Mouse (Mus musculus) Muller cell, postnatal 12 days (primary cell): ENCODE results near the gene Kctd4.
"Not testable (repeated sequence)": the region's sequence is repeated elsewhere in the genome, so short reads cannot be mapped to it uniquely, and the experiment has no call there.

Source experiments
- DNase-seq: peaks from one replicate; pipeline ENCODE4 v3.0.0-alpha.2; 2015; ENCODE audit errors: inconsistent ontology term

Gene Kctd4

GRCm38 (mm10) chr14:75954766-75955165, at the start of gene Kctd4:
Kctd4 (plus strand) TSS chr14:75955009.
- no peak for DNase-seq

- DNase-seq = no peak
Measured at GRCm38 (mm10) chr14:75906931-75907330, 47.9 kb upstream of the Kctd4 start.

GRCm38 (mm10) chr14:75911968-75912367, 42.8 kb upstream of the Kctd4 start:
- no peak for DNase-seq

- DNase-seq = no peak
Measured at GRCm38 (mm10) chr14:75912665-75913064, 42.1 kb upstream of the Kctd4 start.

GRCm38 (mm10) chr14:75923314-75924052, 31.3 kb upstream of the Kctd4 start:
- DNase-seq = no peak

- not testable (repeated sequence) for DNase-seq
Measured at GRCm38 (mm10) chr14:75929713-75930112, 25.1 kb upstream of the Kctd4 start.

GRCm38 (mm10) chr14:75931266-75931665, 23.5 kb upstream of the Kctd4 start:
- DNase-seq = no peak

- no peak for DNase-seq
Measured at GRCm38 (mm10) chr14:75934359-75934758, 20.4 kb upstream of the Kctd4 start.

- DNase-seq = peak; percentile 58
Measured at GRCm38 (mm10) chr14:75937714-75938113, 17.1 kb upstream of the Kctd4 start.

- no peak for DNase-seq
Measured at GRCm38 (mm10) chr14:75941500-75941899, 13.3 kb upstream of the Kctd4 start.

GRCm38 (mm10) chr14:75942365-75942764, 12.4 kb upstream of the Kctd4 start:
- DNase-seq = no peak

GRCm38 (mm10) chr14:75947674-75948073, 7.1 kb upstream of the Kctd4 start:
- DNase-seq = no peak

- no peak for DNase-seq
Measured at GRCm38 (mm10) chr14:75953011-75953410, 1.8 kb upstream of the Kctd4 start.

- DNase-seq = peak; percentile 5
Measured at GRCm38 (mm10) chr14:75962250-75962649, 7.4 kb downstream of the Kctd4 start.

GRCm38 (mm10) chr14:75963215-75963614, 8.4 kb downstream of the Kctd4 start:
- DNase-seq = peak; percentile 65

GRCm38 (mm10) chr14:75964000-75964399, 9.2 kb downstream of the Kctd4 start:
- DNase-seq = no peak

GRCm38 (mm10) chr14:75964433-75964832, 9.6 kb downstream of the Kctd4 start:
- DNase-seq = no peak

- DNase-seq = peak; percentile 24
Measured at GRCm38 (mm10) chr14:75967291-75967690, 12.5 kb downstream of the Kctd4 start.

GRCm38 (mm10) chr14:75976107-75976506, 21.3 kb downstream of the Kctd4 start:
- no peak for DNase-seq

GRCm38 (mm10) chr14:75981231-75981630, 26.4 kb downstream of the Kctd4 start:
- no peak for DNase-seq

GRCm38 (mm10) chr14:75983891-75984290, 29.1 kb downstream of the Kctd4 start:
- no peak for DNase-seq

GRCm38 (mm10) chr14:75985112-75985511, 30.3 kb downstream of the Kctd4 start:
- no peak for DNase-seq

GRCm38 (mm10) chr14:75986878-75987483, 32.2 kb downstream of the Kctd4 start:
- peak; percentile 68 for DNase-seq
